ENCODE assay signal across 15 mouse cellular contexts in genomic region chr10:68036368-68036980, GRCm38 (mm10). TPM values are rescaled to one million over a fixed set of nuclear protein-coding genes. Genes with fewer than 3 reads are reported as not detected.
"Had no signal": no experiment of that assay in that cellular context is flagged by ENCODE, and none has a peak within 500 bp of the region (broad histone marks: within the 10 kb centered on the region; RNA-seq: fewer than 3 reads in every experiment).

No protein-coding gene starts in this region.

- H3K27me3 ChIP-seq: limb, embryonic 12.5 days; neural tube, embryonic 13.5 days had no signal

- H3K9me3 ChIP-seq: midbrain, embryonic 10.5 days; neural tube, embryonic 13.5 days had no signal

- H3K4me2 ChIP-seq: limb, embryonic 12.5 days; neural tube, embryonic 13.5 days had no signal

- H3K4me3 ChIP-seq: left cerebral cortex, adult 2 months; limb, embryonic 12.5 days; midbrain, embryonic 10.5 days; myocyte; neural tube, embryonic 13.5 days had no signal

- DNase-seq: kidney, adult 9 months; lung, adult 18-20 months; lung, postnatal 4 days; midbrain, embryonic 14.5 days; right cerebral cortex, adult 18-20 months; right cerebral cortex, postnatal 25 days; thymus, postnatal 36 days had no signal

- ATAC-seq: intestine, postnatal 0 days had no signal

- H3K27ac ChIP-seq: left cerebral cortex, adult 2 months; limb, embryonic 12.5 days; liver, embryonic 14.5 days; midbrain, embryonic 10.5 days; neural tube, embryonic 13.5 days had no signal

- H3K9ac ChIP-seq: limb, embryonic 12.5 days; liver, embryonic 14.5 days; neural tube, embryonic 13.5 days had no signal

- H3K4me1 ChIP-seq: limb, embryonic 12.5 days had no signal

RNA-seq across cellular contexts. Expression of gene Rtkn2, which starts 57.1 kb away (rescaled TPM):
- polyA plus RNA-seq: liver, adult 2 months had no signal
